Mouse (Mus musculus) neural tube, embryonic 13.5 days (tissue): ENCODE data around the gene Rapgef3. TPM values are rescaled to one million over a fixed set of nuclear protein-coding genes. Genes with fewer than 3 reads are reported as not detected.

Source experiments
- ATAC-seq: fragments of 200-750 bp; cut with Nextera tagmentation; 2 replicates; pipeline ENCODE4 v1.8.0; 2017; ENCODE audit warnings: low read depth, mild to moderate bottlenecking, moderate TSS enrichment, moderate library complexity
- H3K27ac ChIP-seq: fragments of 300-500 bp; sonication (generic); replicated peaks from 2 replicates; pipeline ENCODE4 v1.5.1; 2015; ENCODE audit warnings: moderate library complexity, mild to moderate bottlenecking, inconsistent platforms
- H3K27me3 ChIP-seq: fragments of 300-500 bp; sonication (generic); 2 replicates; pipeline ENCODE4 v1.6.1; 2015; ENCODE audit warnings: mild to moderate bottlenecking, inconsistent platforms
- H3K36me3 ChIP-seq: fragments of 300-500 bp; sonication (generic); 2 replicates; pipeline ENCODE4 v1.6.1; 2015; ENCODE audit warnings: mild to moderate bottlenecking, inconsistent platforms
- H3K4me1 ChIP-seq: fragments of 300-500 bp; sonication (generic); replicated peaks from 2 replicates; pipeline ENCODE4 v1.6.1; 2015; ENCODE audit warnings: inconsistent platforms
- H3K4me2 ChIP-seq: fragments of 300-500 bp; sonication (generic); 2 replicates; pipeline ENCODE4 v1.6.1; 2015; ENCODE audit warnings: inconsistent platforms, mild to moderate bottlenecking, moderate library complexity
- H3K4me3 ChIP-seq: fragments of 300-500 bp; sonication (generic); 2 replicates; pipeline ENCODE4 v1.5.1; 2015; ENCODE audit warnings: mild to moderate bottlenecking, inconsistent platforms
- H3K9ac ChIP-seq: fragments of 300-500 bp; sonication (generic); 2 replicates; pipeline ENCODE4 v1.6.1; 2015; ENCODE audit warnings: moderate library complexity, mild to moderate bottlenecking, inconsistent platforms
- H3K9me3 ChIP-seq: fragments of 300-500 bp; sonication (generic); 2 replicates; pipeline ENCODE4 v1.6.1; 2016; ENCODE audit warnings: inconsistent platforms
- WGBS: fragments of 180-500 bp; shearing (Covaris S2); methylation state at CpG from one replicate; pipeline ENCODE4 v1.1.7; 2015; 5-methylcytosine and 5-hydroxymethylcytosine counted together
- polyA plus RNA-seq: library from polyadenylated mRNA; unstranded; fragments of >200 nt; fragmentation: Nextera tagmentation; extraction: Ambion mirVana; gene quantifications from 2 replicates; pipeline ENCODE4 v1.2.1, GENCODE M21; 2015

Rapgef3 gene
- 10.8 and 12.0 TPM in 2 replicates for polyA plus RNA-seq

DNA sequence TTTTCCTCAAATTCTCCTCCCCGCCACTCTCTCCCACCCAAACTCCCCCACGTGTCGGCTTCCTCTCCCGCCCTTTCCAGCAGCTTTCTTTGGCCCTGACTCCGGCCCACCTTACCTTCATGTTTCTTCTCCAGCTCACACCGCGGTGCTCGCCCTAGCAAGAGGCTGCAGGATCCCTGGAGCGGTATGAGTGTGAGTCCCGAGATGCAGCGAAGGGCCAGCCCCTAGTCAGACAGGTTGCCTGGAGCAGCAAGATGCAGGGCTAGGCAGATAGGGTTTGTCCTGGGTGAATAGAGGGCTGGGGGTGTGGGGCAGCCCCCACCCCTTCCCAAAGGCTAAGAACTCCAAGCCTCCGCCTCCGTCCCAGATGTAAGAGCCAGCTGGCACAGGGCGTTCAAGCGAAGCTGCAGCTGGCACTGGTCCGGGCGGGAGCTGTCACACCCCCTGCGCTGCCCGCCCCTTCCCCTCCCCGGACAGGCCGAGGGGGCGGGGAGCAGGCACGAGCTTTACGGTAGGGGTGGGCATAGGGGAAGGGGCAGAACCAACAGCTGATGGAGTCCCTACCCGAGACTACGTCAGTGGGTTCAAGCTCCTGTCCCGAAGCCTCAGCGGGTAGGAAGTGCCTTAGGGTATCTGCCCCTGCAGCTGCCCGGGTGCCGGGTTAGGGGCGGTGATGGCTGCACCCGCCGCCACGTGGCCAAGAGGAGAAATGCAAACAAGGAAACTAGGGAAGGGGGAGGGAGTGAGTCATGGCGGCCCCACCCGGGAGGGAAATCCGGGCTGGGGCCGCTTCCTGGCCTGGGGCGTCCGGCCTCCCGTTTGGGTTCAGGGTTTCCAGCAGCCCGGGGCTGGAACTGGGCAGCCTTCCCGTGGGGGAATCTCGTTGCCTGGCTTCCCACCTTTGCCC is at the start of gene Rapgef3:
Rapgef3 (minus strand) TSS at position 693 of the 907 bp plus-strand sequence.
- Histone ChIP-seq H3K4me1 (peaks cover 51% of the 10 kb centered on the region), H3K4me2 (peak within 1 kb of the TSS; percentile 87), H3K27ac (peak within 1 kb of the TSS; percentile 73), H3K27me3 (peaks cover 66% of the 10 kb centered on the region), H3K9ac (peak within 1 kb of the TSS; percentile 69), H3K36me3 (no peaks in the 10 kb centered on the region), H3K9me3 (no peaks in the 10 kb centered on the region), H3K4me3 (peak within 1 kb of the TSS; percentile 48)
- under 1% methylated on average over 44 of the region's 44 CpGs for WGBS
- peak; percentile 79 for ATAC-seq

DNA sequence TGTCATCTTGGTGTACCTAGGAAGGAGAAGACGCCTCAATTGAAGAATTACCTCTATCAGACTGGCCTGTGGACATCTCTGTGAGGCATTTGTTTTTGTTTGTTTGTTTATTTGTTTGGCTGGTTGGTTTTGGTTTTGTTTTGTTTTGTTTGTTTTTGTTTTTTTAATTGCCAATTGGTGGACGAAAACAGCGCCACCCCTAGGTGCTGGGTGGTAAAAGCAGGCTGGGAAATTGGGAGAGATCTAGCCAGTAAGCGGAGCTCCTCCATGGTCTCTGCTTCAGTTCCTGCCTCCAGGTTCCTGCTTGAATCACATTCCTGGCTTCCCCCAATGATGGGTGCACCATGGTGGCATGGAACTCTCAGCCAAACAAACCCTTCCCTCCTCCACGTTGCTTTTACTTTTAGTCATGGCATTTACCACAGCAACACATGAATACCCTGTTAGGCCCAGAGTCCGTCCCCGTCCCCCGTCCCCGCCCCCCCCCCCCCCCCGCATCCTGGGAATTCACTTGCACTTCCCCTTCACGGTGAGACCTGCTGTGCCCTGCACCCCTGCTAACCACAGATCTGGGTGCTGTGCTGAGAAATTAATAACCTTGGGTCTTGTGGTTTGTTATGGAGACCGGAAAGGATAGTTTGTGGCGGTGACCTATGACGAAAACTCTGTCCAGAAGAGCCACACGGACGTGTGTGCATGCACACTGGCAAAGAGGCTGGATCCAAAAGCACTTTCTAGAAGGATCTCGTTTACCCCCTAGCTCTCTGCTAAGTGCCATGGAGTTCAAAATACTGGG is 48.6 kb upstream of the Rapgef3 start:
- H3K4me1 ChIP-seq, result peaks cover 61% of the 10 kb centered on the region
- 0 out of 2 replicates have a peak, but pooled peaks cover 3% of the 10 kb centered on the region for H3K36me3 ChIP-seq
- 94% methylated on average over 17 of the region's 17 CpGs for WGBS
- H3K27me3 ChIP-seq, result no peaks in the 10 kb centered on the region
- H3K9me3 ChIP-seq, result no peaks in the 10 kb centered on the region
- H3K4me2 ChIP-seq, result no peak overlapping the region
- ATAC-seq, result no peak
- H3K27ac ChIP-seq, result no peak overlapping the region
- H3K9ac ChIP-seq, result no peak overlapping the region
- H3K4me3 ChIP-seq, result no peak overlapping the region

DNA sequence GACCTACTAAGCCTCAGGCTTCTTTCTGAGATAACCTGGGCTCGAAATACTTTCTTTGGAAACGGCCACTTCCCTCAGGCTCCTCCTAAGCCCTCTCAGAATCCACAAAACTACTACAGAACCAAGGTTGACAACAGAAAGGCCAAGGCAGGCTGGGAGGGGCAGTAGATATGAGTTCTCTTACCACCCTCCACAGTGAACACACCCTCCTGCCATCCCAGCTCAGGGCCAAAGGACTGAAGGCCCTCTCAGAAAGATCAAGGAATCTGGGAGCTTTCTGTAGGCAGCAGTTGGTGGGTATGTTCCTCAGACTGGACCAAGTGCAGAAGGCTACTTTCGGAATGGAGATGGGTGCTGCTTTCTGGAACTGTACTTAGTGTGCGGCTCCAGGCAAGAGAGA is 47.5 kb upstream of the Rapgef3 start:
- Histone ChIP-seq H3K4me3 (no peak overlapping the region), H3K27me3 (no peaks in the 10 kb centered on the region), H3K4me2 (no peak overlapping the region), H3K9ac (no peak overlapping the region), H3K4me1 (peaks cover 60% of the 10 kb centered on the region), H3K9me3 (no peaks in the 10 kb centered on the region), H3K36me3 (peaks cover 4% of the 10 kb centered on the region), H3K27ac (no peak overlapping the region)
- WGBS, result 94% methylated on average over 4 of the region's 4 CpGs
- no peak for ATAC-seq

DNA sequence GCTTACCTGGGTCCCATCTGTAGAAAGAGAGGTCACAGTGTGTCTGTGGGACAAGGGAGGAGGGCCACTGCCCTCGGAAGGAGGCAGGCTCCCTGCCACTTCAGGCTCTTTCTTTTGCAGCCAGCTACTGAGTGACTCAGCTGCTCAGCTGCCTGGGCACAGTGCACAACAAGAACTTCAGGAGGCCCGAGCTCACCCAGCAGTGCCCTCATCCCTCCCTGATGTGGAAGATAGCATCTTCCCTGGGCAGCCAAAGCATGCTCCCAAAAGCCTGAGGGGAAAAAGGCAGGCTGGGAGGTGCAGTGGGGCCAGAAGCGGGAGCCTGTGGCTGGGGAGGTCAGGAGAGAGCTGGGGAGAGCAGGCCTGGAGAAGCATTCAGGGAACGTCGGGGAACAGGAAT is 46.9 kb upstream of the Rapgef3 start:
- no peak for ATAC-seq
- no peaks in the 10 kb centered on the region for H3K27me3 ChIP-seq
- no peaks in the 10 kb centered on the region for H3K9me3 ChIP-seq
- H3K36me3 ChIP-seq, result peaks cover 10% of the 10 kb centered on the region
- 63% methylated on average over 5 of the region's 5 CpGs for WGBS
- no peak overlapping the region for H3K27ac ChIP-seq
- H3K4me1 ChIP-seq, result peaks cover 56% of the 10 kb centered on the region
- H3K9ac ChIP-seq, result peak overlapping the region; percentile 49; the same call in 1 of the 2 replicates
- no peak overlapping the region for H3K4me3 ChIP-seq
- no peak overlapping the region for H3K4me2 ChIP-seq

DNA sequence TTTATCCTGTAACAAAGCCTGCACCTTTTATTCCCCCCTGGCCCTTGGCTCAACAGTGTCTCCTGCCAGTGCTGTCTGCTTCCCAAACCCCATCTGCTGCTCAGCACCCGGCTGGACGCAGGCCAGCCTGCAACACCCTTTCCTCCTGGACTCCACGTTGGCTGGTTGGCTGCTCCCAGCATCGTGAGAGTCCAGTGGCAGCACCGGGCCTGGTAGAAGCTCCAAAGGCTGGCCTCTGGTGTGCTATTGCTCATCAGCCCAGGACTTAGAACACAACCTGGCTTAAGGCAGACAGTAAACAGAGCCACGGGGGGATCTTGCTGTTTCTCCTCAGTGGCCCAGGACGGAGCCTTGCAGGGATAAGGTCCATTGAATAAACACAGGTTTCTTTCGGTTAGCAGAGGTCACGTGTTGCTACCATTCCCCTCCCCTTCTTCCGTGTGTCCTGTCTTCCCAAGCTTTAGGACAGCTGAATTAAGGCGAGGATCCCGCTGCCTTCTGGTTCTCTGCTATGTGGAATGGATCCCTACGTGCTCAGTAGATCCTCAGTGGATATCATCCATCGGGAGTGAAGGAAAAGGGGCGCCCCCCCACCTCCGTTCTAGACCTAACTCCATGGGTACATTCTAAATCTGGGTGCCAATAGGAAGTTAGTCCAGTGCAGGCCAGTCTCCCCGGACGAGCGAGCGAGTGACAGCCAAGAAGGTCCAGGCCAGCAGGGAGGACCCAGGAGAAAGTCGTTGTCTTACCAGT is 45.9 kb upstream of the Rapgef3 start:
- Histone ChIP-seq H3K27ac (peak overlapping the region; percentile 75), H3K4me3 (no peak overlapping the region), H3K9ac (no peak overlapping the region), H3K27me3 (no peaks in the 10 kb centered on the region), H3K36me3 (peaks cover 21% of the 10 kb centered on the region), H3K9me3 (no peaks in the 10 kb centered on the region), H3K4me1 (peaks cover 49% of the 10 kb centered on the region), H3K4me2 (no peak overlapping the region)
- 56% methylated on average over 21 of the region's 21 CpGs for WGBS
- ATAC-seq, result no peak

DNA sequence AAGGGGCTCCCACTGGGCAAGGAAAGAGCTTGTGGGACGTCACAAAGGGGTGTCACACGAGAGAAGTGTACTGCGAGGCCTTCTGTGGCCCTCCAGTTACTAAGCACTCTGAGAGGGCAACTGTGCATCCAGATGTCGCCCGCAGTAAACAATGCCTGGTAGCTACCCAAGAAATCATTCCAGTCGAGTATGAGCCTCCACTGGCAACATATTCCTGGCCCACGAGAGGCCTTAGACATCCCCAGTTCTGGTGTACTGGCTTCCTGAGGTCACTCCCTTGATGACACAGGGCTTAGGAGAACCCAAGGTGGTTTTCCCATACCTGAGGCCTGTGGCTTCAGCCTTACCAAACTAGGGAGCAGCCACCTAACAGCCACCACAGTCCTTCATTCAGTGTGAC is 45.1 kb upstream of the Rapgef3 start:
- peak overlapping the region; percentile 75 for H3K27ac ChIP-seq

DNA sequence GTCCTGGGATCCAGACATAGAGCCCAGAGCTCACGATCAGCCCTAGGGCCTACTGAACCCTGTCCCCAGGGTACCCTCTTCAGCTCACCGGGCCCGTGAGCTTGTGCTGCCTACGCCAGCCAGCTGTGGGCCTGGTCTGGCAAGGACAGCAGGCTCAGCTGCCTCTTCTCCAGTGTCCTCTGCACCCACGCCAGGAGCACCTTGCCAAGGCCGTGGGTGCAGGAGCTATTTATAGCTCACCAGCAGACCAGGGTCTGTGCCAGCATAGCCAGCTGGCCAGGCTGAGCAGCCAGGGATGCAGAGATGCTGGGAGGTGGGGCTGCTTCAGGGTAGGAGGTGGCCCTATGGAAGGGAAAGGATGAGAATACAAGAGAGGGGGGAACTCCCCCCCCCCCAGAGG is 44.4 kb upstream of the Rapgef3 start:
- Histone ChIP-seq H3K9ac (peak overlapping the region; percentile 49), H3K36me3 (peaks cover 36% of the 10 kb centered on the region), H3K4me2 (no peak overlapping the region), H3K9me3 (no peaks in the 10 kb centered on the region), H3K4me3 (no peak overlapping the region), H3K4me1 (peaks cover 47% of the 10 kb centered on the region), H3K27ac (peak overlapping the region; percentile 75), H3K27me3 (no peaks in the 10 kb centered on the region)
- peak; percentile 80 for ATAC-seq
- 43% methylated on average over 6 of the region's 6 CpGs for WGBS

More for the DNA sequence above, 45.1 kb upstream of the Rapgef3 start:
- no peak for ATAC-seq
- peaks cover 47% of the 10 kb centered on the region for H3K4me1 ChIP-seq
- WGBS, result 53% methylated on average over 7 of the region's 7 CpGs
- H3K9ac ChIP-seq, result peak overlapping the region; percentile 19; the same call in 1 of the 2 replicates
- peaks cover 28% of the 10 kb centered on the region for H3K36me3 ChIP-seq
- no peak overlapping the region for H3K4me2 ChIP-seq
- no peaks in the 10 kb centered on the region for H3K27me3 ChIP-seq
- no peak overlapping the region for H3K4me3 ChIP-seq
- H3K9me3 ChIP-seq, result no peaks in the 10 kb centered on the region

DNA sequence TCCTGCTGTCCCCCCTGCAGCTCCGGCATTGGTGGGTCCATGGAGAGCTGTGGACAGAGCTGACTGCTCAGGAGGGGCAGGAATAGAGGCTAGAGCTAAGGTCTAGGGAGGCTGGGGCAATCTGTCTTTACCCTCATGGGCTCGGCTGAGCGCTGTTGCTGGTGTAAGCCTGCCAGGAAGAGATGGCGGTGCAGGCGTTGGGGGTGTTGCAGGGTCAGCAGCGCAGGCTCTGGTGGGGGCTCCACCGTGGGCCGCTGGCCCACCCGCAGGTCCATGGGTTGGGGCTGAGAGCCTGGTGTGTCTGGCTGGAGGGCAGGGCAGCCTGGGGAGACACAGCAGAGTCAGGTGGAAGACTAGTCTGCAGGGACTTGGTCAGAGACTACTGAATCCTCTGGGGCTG is 43.5 kb upstream of the Rapgef3 start:
- no peak for ATAC-seq
- H3K27ac ChIP-seq, result no peak overlapping the region
- 86% methylated on average over 9 of the region's 9 CpGs for WGBS
- H3K4me3 ChIP-seq, result no peak overlapping the region
- no peaks in the 10 kb centered on the region for H3K27me3 ChIP-seq
- no peaks in the 10 kb centered on the region for H3K9me3 ChIP-seq
- peaks cover 44% of the 10 kb centered on the region for H3K36me3 ChIP-seq
- peaks cover 47% of the 10 kb centered on the region for H3K4me1 ChIP-seq
- no peak overlapping the region for H3K9ac ChIP-seq
- no peak overlapping the region for H3K4me2 ChIP-seq

DNA sequence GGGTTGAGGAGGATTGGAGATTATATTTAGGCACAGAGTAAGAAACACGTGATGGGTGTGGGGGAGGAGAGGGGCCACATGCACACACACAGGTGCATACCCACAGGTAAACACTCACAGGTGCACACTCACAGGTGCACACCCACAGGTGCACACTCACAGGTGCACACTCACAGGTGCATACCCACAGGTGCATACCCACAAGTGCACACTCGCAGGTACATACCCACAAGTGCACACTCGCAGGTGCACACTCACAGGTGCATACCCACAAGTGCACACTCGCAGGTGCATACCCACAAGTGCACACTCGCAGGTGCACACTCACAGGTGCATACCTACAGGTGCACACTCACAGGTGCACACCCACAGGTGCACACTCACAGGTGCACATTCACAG is 42.6 kb upstream of the Rapgef3 start:
- WGBS, result 97% methylated on average over 5 of the region's 5 CpGs

DNA sequence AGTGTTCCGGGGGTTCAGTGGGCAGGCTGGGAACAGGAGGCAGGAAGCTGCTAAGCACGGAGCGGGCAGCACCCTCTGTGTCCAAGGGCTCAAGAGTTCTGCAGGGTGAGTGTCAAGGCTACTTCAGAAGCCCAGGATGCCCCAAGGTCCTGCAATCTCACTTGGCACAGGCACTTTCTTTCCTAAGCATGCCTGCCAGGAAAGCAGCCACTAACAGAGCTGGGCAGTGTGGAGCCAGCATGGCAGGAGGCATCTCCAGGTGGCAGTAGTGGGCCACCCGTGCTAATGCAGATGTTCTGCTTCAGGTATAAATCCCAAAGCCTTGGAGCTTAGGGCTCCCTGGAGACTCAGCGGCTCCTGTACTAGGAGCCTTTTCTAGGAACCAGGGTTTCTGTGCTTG is 42.2 kb upstream of the Rapgef3 start:
- H3K4me3 ChIP-seq, result no peak overlapping the region
- no peak for ATAC-seq
- WGBS, result 87% methylated on average over 5 of the region's 5 CpGs
- no peaks in the 10 kb centered on the region for H3K9me3 ChIP-seq
- peaks cover 41% of the 10 kb centered on the region for H3K4me1 ChIP-seq
- H3K36me3 ChIP-seq, result peaks cover 50% of the 10 kb centered on the region
- H3K27me3 ChIP-seq, result no peaks in the 10 kb centered on the region
- H3K9ac ChIP-seq, result no peak overlapping the region
- no peak overlapping the region for H3K4me2 ChIP-seq
- no peak overlapping the region for H3K27ac ChIP-seq

More for the DNA sequence above, 42.6 kb upstream of the Rapgef3 start:
- Histone ChIP-seq H3K36me3 (peaks cover 47% of the 10 kb centered on the region), H3K9me3 (no peaks in the 10 kb centered on the region), H3K27me3 (no peaks in the 10 kb centered on the region), H3K9ac (no peak overlapping the region), H3K4me2 (no peak overlapping the region), H3K4me1 (peaks cover 44% of the 10 kb centered on the region), H3K27ac (no peak overlapping the region), H3K4me3 (no peak overlapping the region)
- ATAC-seq, result no peak

DNA sequence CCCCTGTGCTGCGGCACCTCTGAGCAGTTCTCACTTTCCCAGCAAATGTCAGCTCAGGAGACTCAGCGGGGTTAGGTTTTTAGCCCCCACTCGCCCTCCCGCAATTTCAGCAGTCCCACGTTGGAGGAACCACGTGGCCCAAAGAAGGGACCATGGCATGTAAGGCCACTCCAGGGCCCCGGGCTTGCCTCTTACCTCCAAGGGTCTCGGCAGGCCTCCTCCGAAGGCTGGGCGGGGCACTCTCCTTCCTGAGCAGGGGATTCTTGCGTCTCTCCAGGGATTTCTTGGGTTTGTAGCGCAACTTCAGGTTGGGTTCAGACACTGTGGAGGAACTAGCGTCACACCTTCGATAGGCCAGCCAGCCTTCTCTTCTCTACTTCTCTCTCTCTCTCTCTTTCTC is 41.4 kb upstream of the Rapgef3 start:
- no peaks in the 10 kb centered on the region for H3K9me3 ChIP-seq
- peaks cover 33% of the 10 kb centered on the region for H3K4me1 ChIP-seq
- peaks cover 56% of the 10 kb centered on the region for H3K36me3 ChIP-seq
- no peak overlapping the region for H3K27ac ChIP-seq
- no peak for ATAC-seq
- 83% methylated on average over 14 of the region's 14 CpGs for WGBS
- H3K4me3 ChIP-seq, result no peak overlapping the region
- H3K27me3 ChIP-seq, result no peaks in the 10 kb centered on the region
- no peak overlapping the region for H3K4me2 ChIP-seq
- no peak overlapping the region for H3K9ac ChIP-seq
